Mouse (Mus musculus) layer of hippocampus, adult 9-11 months (tissue): ENCODE results near the gene Wdr44.
"Not testable (repeated sequence)": the region's sequence is repeated elsewhere in the genome, so short reads cannot be mapped to it uniquely, and the experiment has no call there.

Source experiments
- DNase-seq: peaks from one replicate; pipeline ENCODE4 v3.0.0; 2022

Wdr44 gene

GRCm38 (mm10) chrX:23692722-23693442 lies at the start of gene Wdr44:
Gene Wdr44 (plus strand): TSS chrX:23693051.
- DNase-seq, result peak; percentile 95

- DNase-seq, result no peak
Measured at GRCm38 (mm10) chrX:23648371-23648770, 44.5 kb upstream of the Wdr44 start.

GRCm38 (mm10) chrX:23662216-23662615 lies 30.6 kb upstream of the Wdr44 start:
- no peak for DNase-seq

- no peak for DNase-seq
Measured at GRCm38 (mm10) chrX:23673193-23673592, 19.7 kb upstream of the Wdr44 start.

GRCm38 (mm10) chrX:23675450-23675849 lies 17.4 kb upstream of the Wdr44 start:
- DNase-seq, result no peak

GRCm38 (mm10) chrX:23676583-23676982 lies 16.3 kb upstream of the Wdr44 start:
- no peak for DNase-seq

GRCm38 (mm10) chrX:23677511-23677910 lies 15.3 kb upstream of the Wdr44 start:
- DNase-seq, result no peak

GRCm38 (mm10) chrX:23692336-23692721 lies 522 bp upstream of the Wdr44 start:
- DNase-seq, result no peak

GRCm38 (mm10) chrX:23693443-23694400 lies 871 bp downstream of the Wdr44 start:
- no peak for DNase-seq

GRCm38 (mm10) chrX:23694588-23694987 lies 1.7 kb downstream of the Wdr44 start:
- DNase-seq, result no peak

GRCm38 (mm10) chrX:23695109-23695508 lies 2.3 kb downstream of the Wdr44 start:
- no peak for DNase-seq

GRCm38 (mm10) chrX:23697346-23697745 lies 4.5 kb downstream of the Wdr44 start:
- DNase-seq, result no peak

GRCm38 (mm10) chrX:23699023-23699422 lies 6.2 kb downstream of the Wdr44 start:
- no peak for DNase-seq

GRCm38 (mm10) chrX:23717247-23717646 lies 24.4 kb downstream of the Wdr44 start:
- DNase-seq, result no peak

GRCm38 (mm10) chrX:23727463-23727862 lies 34.6 kb downstream of the Wdr44 start:
- DNase-seq, result no peak

- no peak for DNase-seq
Measured at GRCm38 (mm10) chrX:23754671-23755070, 61.8 kb downstream of the Wdr44 start.

GRCm38 (mm10) chrX:23767849-23768248 lies 75.0 kb downstream of the Wdr44 start:
- no peak for DNase-seq

- no peak for DNase-seq
Measured at GRCm38 (mm10) chrX:23807125-23807524, 114.3 kb downstream of the Wdr44 start.

GRCm38 (mm10) chrX:23810365-23810764 lies 117.5 kb downstream of the Wdr44 start:
- DNase-seq, result no peak

- DNase-seq, result not testable (repeated sequence)
Measured at GRCm38 (mm10) chrX:23813287-23813686, 120.4 kb downstream of the Wdr44 start.

- not testable (repeated sequence) for DNase-seq
Measured at GRCm38 (mm10) chrX:23822885-23823284, 130.0 kb downstream of the Wdr44 start.

GRCm38 (mm10) chrX:23823398-23824023 lies 130.7 kb downstream of the Wdr44 start:
- no peak for DNase-seq

- DNase-seq, result not testable (repeated sequence)
Measured at GRCm38 (mm10) chrX:23833784-23834183, 140.9 kb downstream of the Wdr44 start.
